ENCODE assay signal across 8 mouse cellular contexts in the genomic region with DNA sequence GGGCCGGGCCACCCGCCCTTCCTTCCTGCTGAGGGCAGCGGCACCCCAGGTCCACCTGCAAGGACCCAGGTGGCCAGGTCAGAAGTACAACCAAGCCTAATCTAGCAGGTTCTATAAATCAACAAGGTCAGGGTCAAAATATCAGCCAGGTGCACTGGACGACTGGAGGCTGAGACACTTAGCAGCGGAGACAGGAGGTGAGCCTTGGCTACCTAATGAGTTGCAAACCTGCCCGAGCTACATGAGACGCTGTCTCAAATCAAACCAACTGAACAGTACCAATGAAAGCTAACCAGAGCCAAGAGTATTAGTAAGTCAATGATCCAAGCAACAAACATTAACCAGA. TPM values are rescaled to one million over a fixed set of nuclear protein-coding genes. Genes with fewer than 3 reads are reported as not detected.
DNase-seq lines count a peak whose midpoint lies in the region; ATAC-seq and TF ChIP-seq lines count a peak whose summit lies in the region.

No protein-coding gene starts in this region.

- peaks cover 47% of the 10 kb centered on the region for H3K4me1 ChIP-seq in embryonic facial prominence, embryonic 13.5 days
- H3K4me1 ChIP-seq in hindbrain, postnatal 0 days (ENCODE audit: insufficient read depth, low read length) = peaks cover 25% of the 10 kb centered on the region
- peaks cover 42% of the 10 kb centered on the region for H3K4me1 ChIP-seq in midbrain, embryonic 15.5 days

- H3K27ac ChIP-seq in left cerebral cortex, adult 2 months = peak overlapping the region; percentile 81
- peak overlapping the region; percentile 71 for H3K27ac ChIP-seq in embryonic facial prominence, embryonic 13.5 days
- no peak overlapping the region for H3K27ac ChIP-seq in hindbrain, postnatal 0 days
- no peak overlapping the region for H3K27ac ChIP-seq in midbrain, embryonic 15.5 days

- no peak overlapping the region for H3K4me3 ChIP-seq in left cerebral cortex, adult 2 months
- H3K4me3 ChIP-seq in embryonic facial prominence, embryonic 13.5 days = peak overlapping the region; percentile 82
- H3K4me3 ChIP-seq in hindbrain, postnatal 0 days (ENCODE audit: low read length) = peak overlapping the region; percentile 34
- H3K4me3 ChIP-seq in midbrain, embryonic 15.5 days = peak overlapping the region; percentile 55; the same call in 1 of the 2 replicates

- peak overlapping the region; percentile 90 for H3K4me2 ChIP-seq in embryonic facial prominence, embryonic 13.5 days
- H3K4me2 ChIP-seq in hindbrain, postnatal 0 days (ENCODE audit: low read depth, low read length) = peak overlapping the region; percentile 89
- H3K4me2 ChIP-seq in midbrain, embryonic 15.5 days = peak overlapping the region; percentile 91

- intact Hi-C loops in left cerebral cortex, adult 2 months (cut with DNase I) = loop anchor here (5.0 kb wide), 1 partner anchor 127 kb away; a partner anchor contains a TSS
- intact Hi-C loops in left cerebral cortex, postnatal 10 days (cut with DNase I) = no loop called here

- TF ChIP-seq CTCF in left cerebral cortex, adult 2 months (IDR thresholded peaks at IDR 0.05) = no peak
- no peak for TF ChIP-seq CTCF in hindbrain, postnatal 0 days (IDR thresholded peaks at IDR 0.05; ENCODE audit: low read depth)

- DNase-seq in left cerebral cortex, adult 2 months (ENCODE audit: extremely low spot score in 1 of 2, low spot score in 2 of 2) = no peak
- DNase-seq in left cerebral cortex, postnatal 10 days (ENCODE audit: extremely low spot score in 1 of 2, low spot score in 2 of 2) = no peak
- DNase-seq in hindbrain, postnatal 0 days (ENCODE audit: low spot score) = no peak
- DNase-seq in layer of hippocampus, postnatal 10 days (ENCODE audit: low spot score in 2 of 2) = no peak
- DNase-seq in gastrocnemius, postnatal 4 days (ENCODE audit: low spot score in 2 of 2) = no peak
- DNase-seq in frontal cortex, postnatal 25 days (ENCODE audit: low spot score in 2 of 2) = no peak

- no peaks in the 10 kb centered on the region for H3K36me3 ChIP-seq in embryonic facial prominence, embryonic 13.5 days
- H3K36me3 ChIP-seq in hindbrain, postnatal 0 days (ENCODE audit: insufficient read depth, low read length) = no peaks in the 10 kb centered on the region
- no peaks in the 10 kb centered on the region for H3K36me3 ChIP-seq in midbrain, embryonic 15.5 days (replicated peaks)

- peak overlapping the region; percentile 69; the same call in 1 of the 2 replicates for H3K9ac ChIP-seq in embryonic facial prominence, embryonic 13.5 days
- H3K9ac ChIP-seq in hindbrain, postnatal 0 days (replicated peaks; ENCODE audit: low read length) = no peak overlapping the region
- H3K9ac ChIP-seq in midbrain, embryonic 15.5 days = no peak overlapping the region

- no peaks in the 10 kb centered on the region for H3K9me3 ChIP-seq in embryonic facial prominence, embryonic 13.5 days
- H3K9me3 ChIP-seq in hindbrain, postnatal 0 days (ENCODE audit: low read length) = no peaks in the 10 kb centered on the region
- H3K9me3 ChIP-seq in midbrain, embryonic 15.5 days = no peaks in the 10 kb centered on the region

- H3K27me3 ChIP-seq in embryonic facial prominence, embryonic 13.5 days = peaks cover 53% of the 10 kb centered on the region
- H3K27me3 ChIP-seq in hindbrain, postnatal 0 days (ENCODE audit: insufficient read depth, low read length) = 0 out of 2 replicates have a peak, but pooled peaks cover 8% of the 10 kb centered on the region
- H3K27me3 ChIP-seq in midbrain, embryonic 15.5 days (replicated peaks) = peaks cover 63% of the 10 kb centered on the region

- 24% methylated on average over 7 of the region's 7 CpGs for WGBS in embryonic facial prominence, embryonic 13.5 days
- 36% methylated on average over 7 of the region's 7 CpGs for WGBS in hindbrain, postnatal 0 days
- WGBS in midbrain, embryonic 15.5 days = 34% methylated on average over 7 of the region's 7 CpGs

- ATAC-seq in embryonic facial prominence, embryonic 13.5 days (ENCODE audit: insufficient number of reproducible peaks, insufficient read depth, low FRiP score, low TSS enrichment, low read depth) = no peak
- ATAC-seq in hindbrain, postnatal 0 days = no peak
- no peak for ATAC-seq in midbrain, embryonic 15.5 days (replicated peaks)

RNA-seq across cellular contexts. Expression of a gene that starts 1.7 kb away (rescaled TPM):
- total RNA-seq in left cerebral cortex, adult 2 months (2021) = 10 to 100 TPM; 21.2 to 27.5 TPM
- total RNA-seq in left cerebral cortex, postnatal 10 days (2021) = 10 to 100 TPM; 17.1 to 17.3 TPM
- 11.3 and 12.2 TPM in 2 replicates for polyA plus RNA-seq in embryonic facial prominence, embryonic 13.5 days (2015; fragmentation: Nextera tagmentation; extraction: Ambion mirVana)
- total RNA-seq in hindbrain, postnatal 0 days (2014; rRNA removed) = 24.7 and 31.0 TPM in 2 replicates
- polyA plus RNA-seq in hindbrain, postnatal 0 days (2015; fragmentation: Nextera tagmentation; extraction: Ambion mirVana) = 6.5 and 6.6 TPM in 2 replicates
- polyA plus RNA-seq in midbrain, embryonic 15.5 days (2015; fragmentation: Nextera tagmentation; extraction: Ambion mirVana) = 7.7 and 8.2 TPM in 2 replicates
- total RNA-seq in layer of hippocampus, postnatal 10 days (2021) = 10 to 100 TPM; 16.5 to 16.7 TPM
- 10 to 100 TPM; 29.4 to 30.0 TPM for total RNA-seq in gastrocnemius, postnatal 4 days (2021)

RNA-seq across cellular contexts. Expression of a gene that starts 9.7 kb away (rescaled TPM):
- 10 to 100 TPM in 1 of 2 experiments, 1 to 10 TPM in 1; 8.9 to 10.5 TPM for total RNA-seq in left cerebral cortex, adult 2 months (2021)
- 10 to 100 TPM; 11.4 to 12.4 TPM for total RNA-seq in left cerebral cortex, postnatal 10 days (2021)
- polyA plus RNA-seq in embryonic facial prominence, embryonic 13.5 days (2015; fragmentation: Nextera tagmentation; extraction: Ambion mirVana) = 36.2 and 41.1 TPM in 2 replicates
- 48.9 and 52.5 TPM in 2 replicates for total RNA-seq in hindbrain, postnatal 0 days (2014; rRNA removed)
- 28.0 and 28.3 TPM in 2 replicates for polyA plus RNA-seq in hindbrain, postnatal 0 days (2015; fragmentation: Nextera tagmentation; extraction: Ambion mirVana)
- polyA plus RNA-seq in midbrain, embryonic 15.5 days (2015; fragmentation: Nextera tagmentation; extraction: Ambion mirVana) = 55.4 and 55.5 TPM in 2 replicates
- 10 to 100 TPM; 12.1 to 12.2 TPM for total RNA-seq in layer of hippocampus, postnatal 10 days (2021)
- 1 to 10 TPM; 9.5 to 9.9 TPM for total RNA-seq in gastrocnemius, postnatal 4 days (2021)

Comparison
In these comparisons a context has a peak if more than half of its experiments do, and no peak if none do; other contexts are left out.
1. H3K27ac ChIP-seq: peak in left cerebral cortex, adult 2 months (single experiment) and embryonic facial prominence, embryonic 13.5 days (single experiment); none in hindbrain, postnatal 0 days (single experiment) and midbrain, embryonic 15.5 days (single experiment).
2. Peak in every context shown above with its lines, with median percentiles within 50 percentile points of each other: H3K4me2 ChIP-seq.